Mouse (Mus musculus): ENCODE data around the gene Phf14. TPM values are rescaled to one million over a fixed set of nuclear protein-coding genes. Genes with fewer than 3 reads are reported as not detected.

Gene Phf14
- polyA plus RNA-seq, 1 experiment from 2014 or later, result 94.4 TPM

DNA sequence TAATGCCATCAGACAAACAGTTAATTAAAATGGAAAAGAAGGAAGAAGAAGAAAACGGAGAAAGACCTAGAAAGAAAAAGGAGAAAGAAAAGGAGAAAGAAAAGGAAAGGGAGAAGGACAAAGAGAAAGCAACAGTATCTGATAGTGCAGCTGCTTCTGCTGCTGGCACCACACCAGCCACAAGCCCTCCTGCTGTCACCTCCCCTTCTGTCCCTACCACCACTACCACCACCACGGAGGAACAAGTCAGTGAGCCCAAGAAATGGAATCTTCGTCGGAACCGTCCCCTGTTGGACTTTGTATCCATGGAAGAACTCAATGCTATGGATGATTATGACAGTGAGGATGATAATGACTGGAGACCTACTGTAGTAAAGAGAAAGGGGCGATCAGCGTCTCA lies 25.8 kb downstream of the Phf14 start:
- H3K36me3 ChIP-seq (ENCODE audit: control insufficient read depth, insufficient read depth, low read length), result no peaks in the 10 kb centered on the region
- DNase-seq (ENCODE audit: low spot score) (no peak), ATAC-seq (replicated peaks; ENCODE audit: low FRiP score) (no peak)
- H3K9me3 ChIP-seq (ENCODE audit: control insufficient read depth, low read length), result no peaks in the 10 kb centered on the region
- no peak overlapping the region for H3K9ac ChIP-seq (ENCODE audit: low read length)
- H3K27me3 ChIP-seq (ENCODE audit: control insufficient read depth, insufficient read depth, low read length), result no peaks in the 10 kb centered on the region
- H3K27ac ChIP-seq (ENCODE audit: low read depth, low read length), result no peak overlapping the region
- no peak overlapping the region for H3K4me2 ChIP-seq (ENCODE audit: low read depth, low read length, severe bottlenecking)
- H3K4me3 ChIP-seq (ENCODE audit: low read depth, low read length), result no peak overlapping the region
- WGBS, result 96% methylated on average over 7 of the region's 7 CpGs
- H3K4me1 ChIP-seq (replicated peaks; ENCODE audit: control insufficient read depth, insufficient read depth, low read length), result no peaks in the 10 kb centered on the region

GRCm38 (mm10) chr6:11940895-11941294 lies 33.3 kb downstream of the Phf14 start:
- Histone ChIP-seq H3K4me1 (replicated peaks; ENCODE audit: control insufficient read depth, insufficient read depth, low read length) (no peaks in the 10 kb centered on the region), H3K9ac (ENCODE audit: low read length) (no peak overlapping the region), H3K27ac (ENCODE audit: low read depth, low read length) (no peak overlapping the region), H3K4me3 (ENCODE audit: low read depth, low read length) (no peak overlapping the region), H3K9me3 (ENCODE audit: control insufficient read depth, low read length) (no peaks in the 10 kb centered on the region), H3K4me2 (ENCODE audit: low read depth, low read length, severe bottlenecking) (no peak overlapping the region), H3K36me3 (ENCODE audit: control insufficient read depth, insufficient read depth, low read length) (no peaks in the 10 kb centered on the region), H3K27me3 (ENCODE audit: control insufficient read depth, insufficient read depth, low read length) (no peaks in the 10 kb centered on the region)
- DNase-seq (ENCODE audit: low spot score), result no peak
- no peak for ATAC-seq (replicated peaks; ENCODE audit: low FRiP score)

DNA sequence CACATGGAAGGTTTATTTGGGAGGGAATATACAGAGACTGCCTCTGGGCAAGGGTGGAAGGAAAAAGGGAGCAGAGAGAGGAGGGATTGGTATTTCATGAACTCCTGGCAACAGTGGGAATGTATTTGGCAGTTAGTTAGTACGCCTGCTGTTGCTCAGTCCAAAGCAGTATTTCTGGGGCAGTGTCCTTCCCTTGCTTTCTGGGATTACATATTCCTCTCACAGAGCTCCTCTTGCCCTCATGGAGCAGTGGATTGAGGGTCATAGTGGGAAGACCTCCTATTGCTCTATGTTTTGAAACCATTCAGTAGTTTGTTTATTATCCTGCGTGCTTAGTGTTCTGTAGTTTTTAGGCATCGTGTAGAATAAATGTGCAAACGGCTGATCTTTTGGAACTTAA lies 34.5 kb downstream of the Phf14 start:
- 92% methylated on average over 4 of the region's 4 CpGs for WGBS
- DNase-seq (ENCODE audit: low spot score), result no peak
- H3K27me3 ChIP-seq (ENCODE audit: control insufficient read depth, insufficient read depth, low read length), result no peaks in the 10 kb centered on the region
- H3K36me3 ChIP-seq (ENCODE audit: control insufficient read depth, insufficient read depth, low read length), result no peaks in the 10 kb centered on the region
- H3K9me3 ChIP-seq (ENCODE audit: control insufficient read depth, low read length), result no peaks in the 10 kb centered on the region
- no peak overlapping the region for H3K27ac ChIP-seq (ENCODE audit: low read depth, low read length)
- no peak overlapping the region for H3K4me3 ChIP-seq (ENCODE audit: low read depth, low read length)
- no peak overlapping the region for H3K9ac ChIP-seq (ENCODE audit: low read length)
- H3K4me2 ChIP-seq (ENCODE audit: low read depth, low read length, severe bottlenecking), result no peak overlapping the region
- H3K4me1 ChIP-seq (replicated peaks; ENCODE audit: control insufficient read depth, insufficient read depth, low read length), result no peaks in the 10 kb centered on the region
- no peak for ATAC-seq (replicated peaks; ENCODE audit: low FRiP score)

- no peaks in the 10 kb centered on the region for H3K36me3 ChIP-seq (ENCODE audit: control insufficient read depth, insufficient read depth, low read length)
These were observed 40.5 kb downstream of the Phf14 start for GRCm38 (mm10) chr6:11948100-11948499.

GRCm38 (mm10) chr6:11960172-11960571 lies 52.6 kb downstream of the Phf14 start:
- Histone ChIP-seq H3K27me3 (ENCODE audit: control insufficient read depth, insufficient read depth, low read length) (no peaks in the 10 kb centered on the region), H3K36me3 (ENCODE audit: control insufficient read depth, insufficient read depth, low read length) (no peaks in the 10 kb centered on the region; the same call in 1 of the 2 replicates), H3K27ac (ENCODE audit: low read depth, low read length) (no peak overlapping the region), H3K4me3 (ENCODE audit: low read depth, low read length) (no peak overlapping the region), H3K4me1 (replicated peaks; ENCODE audit: control insufficient read depth, insufficient read depth, low read length) (no peaks in the 10 kb centered on the region), H3K9ac (ENCODE audit: low read length) (no peak overlapping the region), H3K9me3 (ENCODE audit: control insufficient read depth, low read length) (no peaks in the 10 kb centered on the region), H3K4me2 (ENCODE audit: low read depth, low read length, severe bottlenecking) (no peak overlapping the region)
- WGBS, result 91% methylated on average over 7 of the region's 7 CpGs
- DNase-seq (ENCODE audit: low spot score) (no peak), ATAC-seq (replicated peaks; ENCODE audit: low FRiP score) (no peak)

More at GRCm38 (mm10) chr6:11948100-11948499, 40.5 kb downstream of the Phf14 start:
- Histone ChIP-seq H3K9me3 (ENCODE audit: control insufficient read depth, low read length) (no peaks in the 10 kb centered on the region), H3K4me2 (ENCODE audit: low read depth, low read length, severe bottlenecking) (no peak overlapping the region), H3K4me1 (replicated peaks; ENCODE audit: control insufficient read depth, insufficient read depth, low read length) (no peaks in the 10 kb centered on the region), H3K27ac (ENCODE audit: low read depth, low read length) (no peak overlapping the region), H3K27me3 (ENCODE audit: control insufficient read depth, insufficient read depth, low read length) (no peaks in the 10 kb centered on the region), H3K4me3 (ENCODE audit: low read depth, low read length) (no peak overlapping the region), H3K9ac (ENCODE audit: low read length) (no peak overlapping the region)
- DNase-seq (ENCODE audit: low spot score), result no peak
- no peak for ATAC-seq (replicated peaks; ENCODE audit: low FRiP score)
- 87% methylated on average over 1 of the region's 1 CpGs for WGBS

DNA sequence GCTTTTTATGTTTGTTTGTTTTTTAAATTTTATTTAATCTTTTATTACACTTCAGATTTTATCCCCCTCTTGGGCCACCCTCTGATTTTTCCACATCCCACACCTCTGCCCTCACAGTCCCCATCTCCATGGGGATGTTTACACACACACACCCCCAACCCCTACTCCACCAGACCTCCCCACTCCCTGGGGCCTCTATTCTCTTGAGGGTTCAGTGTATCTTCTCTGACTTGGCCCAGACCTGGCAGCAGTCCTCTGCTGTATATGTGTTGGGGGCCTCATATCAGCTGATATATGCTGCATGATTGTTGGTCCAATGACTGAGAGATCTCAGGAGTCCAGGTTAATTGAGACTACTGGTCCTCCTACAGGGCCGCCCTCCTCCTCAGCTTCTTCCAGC lies 86.2 kb downstream of the Phf14 start:
- Histone ChIP-seq H3K27ac (ENCODE audit: low read depth, low read length) (no peak overlapping the region), H3K4me3 (ENCODE audit: low read depth, low read length) (no peak overlapping the region), H3K4me1 (replicated peaks; ENCODE audit: control insufficient read depth, insufficient read depth, low read length) (no peaks in the 10 kb centered on the region), H3K4me2 (ENCODE audit: low read depth, low read length, severe bottlenecking) (no peak overlapping the region), H3K36me3 (ENCODE audit: control insufficient read depth, insufficient read depth, low read length) (no peaks in the 10 kb centered on the region; the same call in 1 of the 2 replicates), H3K9ac (ENCODE audit: low read length) (no peak overlapping the region), H3K9me3 (ENCODE audit: control insufficient read depth, low read length) (no peaks in the 10 kb centered on the region), H3K27me3 (ENCODE audit: control insufficient read depth, insufficient read depth, low read length) (no peaks in the 10 kb centered on the region)
- WGBS, result 100% methylated on average over 1 of the region's 1 CpGs
- ATAC-seq (replicated peaks; ENCODE audit: low FRiP score) (no peak), DNase-seq (ENCODE audit: low spot score) (no peak)

DNA sequence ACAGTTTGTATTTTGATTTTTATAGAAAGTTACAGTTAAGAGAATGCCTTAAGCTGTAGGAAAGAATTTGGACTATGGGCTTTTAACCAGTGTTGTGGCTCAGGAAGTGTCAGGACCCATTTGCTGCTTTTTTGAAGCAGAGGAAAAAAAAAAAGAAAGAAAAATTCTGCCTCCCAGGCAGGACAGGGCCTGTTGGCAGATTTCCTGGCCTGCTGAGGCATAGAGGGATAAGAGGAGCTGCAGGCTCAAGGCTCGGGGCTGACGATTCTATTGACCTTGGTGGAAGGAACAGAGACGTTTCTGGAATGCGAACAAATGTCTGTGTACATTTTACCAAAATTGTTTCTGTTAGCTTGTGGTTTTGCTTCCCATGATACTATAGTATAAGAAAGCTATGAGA lies 91.0 kb downstream of the Phf14 start:
- no peaks in the 10 kb centered on the region for H3K27me3 ChIP-seq (ENCODE audit: control insufficient read depth, insufficient read depth, low read length)
- no peak for DNase-seq (ENCODE audit: low spot score)
- no peaks in the 10 kb centered on the region for H3K4me1 ChIP-seq (replicated peaks; ENCODE audit: control insufficient read depth, insufficient read depth, low read length)
- WGBS, result 94% methylated on average over 4 of the region's 4 CpGs
- H3K36me3 ChIP-seq (ENCODE audit: control insufficient read depth, insufficient read depth, low read length), result no peaks in the 10 kb centered on the region; the same call in 1 of the 2 replicates
- H3K27ac ChIP-seq (ENCODE audit: low read depth, low read length), result no peak overlapping the region
- no peak for ATAC-seq (replicated peaks; ENCODE audit: low FRiP score)
- H3K9me3 ChIP-seq (ENCODE audit: control insufficient read depth, low read length), result no peaks in the 10 kb centered on the region
- H3K4me2 ChIP-seq (ENCODE audit: low read depth, low read length, severe bottlenecking), result no peak overlapping the region
- no peak overlapping the region for H3K4me3 ChIP-seq (ENCODE audit: low read depth, low read length)
- H3K9ac ChIP-seq (ENCODE audit: low read length), result no peak overlapping the region

GRCm38 (mm10) chr6:11999506-11999905 lies 91.9 kb downstream of the Phf14 start:
- H3K27ac ChIP-seq (ENCODE audit: low read depth, low read length), result no peak overlapping the region
- H3K9me3 ChIP-seq (ENCODE audit: control insufficient read depth, low read length), result no peaks in the 10 kb centered on the region
- no peak for DNase-seq (ENCODE audit: low spot score)
- 93% methylated on average over 1 of the region's 1 CpGs for WGBS
- no peak overlapping the region for H3K4me2 ChIP-seq (ENCODE audit: low read depth, low read length, severe bottlenecking)
- H3K27me3 ChIP-seq (ENCODE audit: control insufficient read depth, insufficient read depth, low read length), result no peaks in the 10 kb centered on the region
- H3K4me3 ChIP-seq (ENCODE audit: low read depth, low read length), result no peak overlapping the region
- H3K36me3 ChIP-seq (ENCODE audit: control insufficient read depth, insufficient read depth, low read length), result no peaks in the 10 kb centered on the region; the same call in 1 of the 2 replicates
- ATAC-seq (replicated peaks; ENCODE audit: low FRiP score), result no peak
- H3K4me1 ChIP-seq (replicated peaks; ENCODE audit: control insufficient read depth, insufficient read depth, low read length), result no peaks in the 10 kb centered on the region
- no peak overlapping the region for H3K9ac ChIP-seq (ENCODE audit: low read length)

GRCm38 (mm10) chr6:12005455-12005854 lies 97.8 kb downstream of the Phf14 start:
- H3K27me3 ChIP-seq (ENCODE audit: control insufficient read depth, insufficient read depth, low read length), result no peaks in the 10 kb centered on the region
- peaks cover 3% of the 10 kb centered on the region; the same call in 1 of the 2 replicates for H3K36me3 ChIP-seq (ENCODE audit: control insufficient read depth, insufficient read depth, low read length)
- H3K9ac ChIP-seq (ENCODE audit: low read length), result no peak overlapping the region
- ATAC-seq (replicated peaks; ENCODE audit: low FRiP score), result no peak
- H3K4me2 ChIP-seq (ENCODE audit: low read depth, low read length, severe bottlenecking), result no peak overlapping the region
- H3K4me1 ChIP-seq (replicated peaks; ENCODE audit: control insufficient read depth, insufficient read depth, low read length), result no peaks in the 10 kb centered on the region
- no peak for DNase-seq (ENCODE audit: low spot score)
- H3K27ac ChIP-seq (ENCODE audit: low read depth, low read length), result no peak overlapping the region
- H3K9me3 ChIP-seq (ENCODE audit: control insufficient read depth, low read length), result no peaks in the 10 kb centered on the region
- WGBS, result 93% methylated on average over 4 of the region's 4 CpGs
- no peak overlapping the region for H3K4me3 ChIP-seq (ENCODE audit: low read depth, low read length)
